Mouse (Mus musculus) heart, embryonic 12.5 days (tissue): ENCODE measurements around the gene Rnf5. TPM values are rescaled to one million over a fixed set of nuclear protein-coding genes. Genes with fewer than 3 reads are reported as not detected.

Experiments
- ATAC-seq: fragments of 200-750 bp; cut with Nextera tagmentation; 2 replicates; pipeline ENCODE4 v1.8.0; 2017; ENCODE audit warnings: moderate TSS enrichment, moderate library complexity; ENCODE audit not compliant: insufficient number of reproducible peaks, low FRiP score
- H3K27ac ChIP-seq: fragments of 300-500 bp; sonication (generic); 2 replicates; pipeline ENCODE4 v1.5.1; 2016; ENCODE audit warnings: mild to moderate bottlenecking, moderate library complexity; ENCODE audit not compliant: poor library complexity, severe bottlenecking
- H3K27me3 ChIP-seq: fragments of 300-500 bp; sonication (generic); replicated peaks from 2 replicates; pipeline ENCODE4 v1.6.1; 2016; ENCODE audit warnings: mild to moderate bottlenecking, moderate library complexity
- H3K36me3 ChIP-seq: fragments of 300-500 bp; sonication (generic); 2 replicates; pipeline ENCODE4 v1.6.1; 2016; ENCODE audit warnings: mild to moderate bottlenecking, moderate library complexity
- H3K4me1 ChIP-seq: fragments of 300-500 bp; sonication (generic); replicated peaks from 2 replicates; pipeline ENCODE4 v1.6.1; 2016; ENCODE audit warnings: mild to moderate bottlenecking
- H3K4me2 ChIP-seq: fragments of 300-500 bp; sonication (generic); 2 replicates; pipeline ENCODE4 v1.6.1; 2016; ENCODE audit warnings: mild to moderate bottlenecking, moderate library complexity
- H3K4me3 ChIP-seq: fragments of 300-500 bp; sonication (generic); 2 replicates; pipeline ENCODE4 v1.5.1; 2016; ENCODE audit warnings: mild to moderate bottlenecking
- H3K9ac ChIP-seq: fragments of 300-500 bp; sonication (generic); 2 replicates; pipeline ENCODE4 v1.6.1; 2016; ENCODE audit warnings: mild to moderate bottlenecking, moderate library complexity
- H3K9me3 ChIP-seq: fragments of 300-500 bp; sonication (generic); replicated peaks from 2 replicates; pipeline ENCODE4 v1.6.1; 2016; ENCODE audit warnings: mild to moderate bottlenecking, moderate library complexity
- WGBS: fragments of 180-500 bp; shearing (Covaris S2); methylation state at CpG from one replicate; pipeline ENCODE4 v1.1.7; 2016; 5-methylcytosine and 5-hydroxymethylcytosine counted together
- polyA plus RNA-seq: library from polyadenylated mRNA; unstranded; fragments of >200 nt; fragmentation: Nextera tagmentation; extraction: Ambion mirVana; gene quantifications from 2 replicates; pipeline ENCODE4 v1.2.1, GENCODE M21; 2016

Gene Rnf5
- polyA plus RNA-seq, 1 experiment from 2014 or later, result 123 TPM

DNA sequence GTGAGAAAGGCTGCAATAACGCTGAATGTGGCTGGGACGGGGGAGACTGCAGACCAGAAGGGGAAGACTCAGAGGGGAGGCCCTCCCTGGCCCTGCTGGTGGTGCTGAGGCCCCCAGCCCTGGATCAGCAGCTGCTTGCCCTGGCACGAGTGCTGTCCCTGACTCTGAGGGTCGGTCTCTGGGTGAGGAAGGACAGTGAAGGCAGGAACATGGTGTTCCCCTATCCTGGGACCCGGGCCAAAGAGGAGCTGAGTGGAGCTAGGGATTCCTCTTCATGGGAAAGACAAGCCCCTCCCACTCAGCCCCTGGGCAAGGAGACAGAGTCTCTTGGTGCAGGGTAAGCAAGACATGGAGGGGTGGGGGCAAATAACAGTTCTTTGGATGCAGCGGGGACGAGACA is 20.1 kb downstream of the Rnf5 start:
- Histone ChIP-seq H3K4me1 (peaks cover 15% of the 10 kb centered on the region), H3K4me2 (no peak overlapping the region), H3K36me3 (0 out of 2 replicates have a peak, but pooled peaks cover 3% of the 10 kb centered on the region), H3K4me3 (no peak overlapping the region), H3K9me3 (no peaks in the 10 kb centered on the region), H3K27ac (no peak overlapping the region), H3K27me3 (no peaks in the 10 kb centered on the region), H3K9ac (no peak overlapping the region)
- no peak for ATAC-seq
- 50% methylated on average over 7 of the region's 7 CpGs for WGBS

DNA sequence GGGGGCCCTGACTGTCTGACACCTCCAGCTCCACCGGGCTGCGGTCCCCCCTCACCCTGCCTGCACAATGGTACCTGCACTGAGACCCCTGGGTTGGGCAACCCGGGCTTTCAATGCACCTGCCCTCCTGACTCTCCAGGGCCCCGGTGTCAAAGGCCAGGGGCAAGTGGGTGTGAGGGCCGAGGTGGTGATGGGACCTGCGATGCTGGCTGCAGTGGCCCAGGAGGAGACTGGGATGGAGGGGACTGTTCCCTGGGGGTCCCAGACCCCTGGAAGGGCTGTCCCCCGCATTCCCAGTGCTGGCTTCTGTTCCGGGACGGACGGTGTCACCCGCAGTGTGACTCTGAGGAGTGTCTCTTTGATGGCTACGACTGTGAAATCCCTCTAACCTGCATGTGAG is 21.0 kb downstream of the Rnf5 start:
- H3K27ac ChIP-seq, result no peak overlapping the region
- H3K4me3 ChIP-seq, result no peak overlapping the region
- no peak overlapping the region for H3K9ac ChIP-seq
- H3K9me3 ChIP-seq, result no peaks in the 10 kb centered on the region
- WGBS, result 88% methylated on average over 12 of the region's 12 CpGs
- H3K4me1 ChIP-seq, result peaks cover 10% of the 10 kb centered on the region; the same call in 1 of the 2 replicates
- no peak overlapping the region for H3K4me2 ChIP-seq
- no peak for ATAC-seq
- H3K27me3 ChIP-seq, result no peaks in the 10 kb centered on the region
- peaks cover 8% of the 10 kb centered on the region; the same call in 1 of the 2 replicates for H3K36me3 ChIP-seq

DNA sequence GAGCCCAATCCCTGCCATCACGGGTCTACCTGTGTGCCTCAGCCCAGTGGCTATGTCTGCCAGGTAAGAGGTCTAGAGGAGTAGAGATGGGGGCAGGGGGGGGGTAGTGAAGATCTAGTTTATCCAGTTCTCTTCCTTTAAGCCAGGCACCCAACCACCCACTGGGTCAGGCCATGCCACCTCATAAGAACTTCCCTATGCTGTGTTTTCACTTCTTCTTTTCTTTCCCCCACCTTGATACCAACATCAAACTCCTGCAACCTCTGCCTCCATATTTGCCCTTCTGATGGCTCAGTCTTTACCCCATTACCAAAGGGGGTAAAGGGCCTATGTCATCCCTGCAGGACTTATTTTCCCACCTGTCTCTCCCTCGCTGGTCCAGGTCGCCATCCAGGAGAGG is 25.4 kb downstream of the Rnf5 start:
- no peak overlapping the region for H3K9ac ChIP-seq
- ATAC-seq, result no peak
- H3K4me2 ChIP-seq, result no peak overlapping the region
- no peaks in the 10 kb centered on the region for H3K4me1 ChIP-seq
- 75% methylated on average over 3 of the region's 3 CpGs for WGBS
- no peak overlapping the region for H3K27ac ChIP-seq
- no peaks in the 10 kb centered on the region for H3K9me3 ChIP-seq
- peaks cover 11% of the 10 kb centered on the region; the same call in 1 of the 2 replicates for H3K36me3 ChIP-seq
- no peaks in the 10 kb centered on the region for H3K27me3 ChIP-seq
- no peak overlapping the region for H3K4me3 ChIP-seq

DNA sequence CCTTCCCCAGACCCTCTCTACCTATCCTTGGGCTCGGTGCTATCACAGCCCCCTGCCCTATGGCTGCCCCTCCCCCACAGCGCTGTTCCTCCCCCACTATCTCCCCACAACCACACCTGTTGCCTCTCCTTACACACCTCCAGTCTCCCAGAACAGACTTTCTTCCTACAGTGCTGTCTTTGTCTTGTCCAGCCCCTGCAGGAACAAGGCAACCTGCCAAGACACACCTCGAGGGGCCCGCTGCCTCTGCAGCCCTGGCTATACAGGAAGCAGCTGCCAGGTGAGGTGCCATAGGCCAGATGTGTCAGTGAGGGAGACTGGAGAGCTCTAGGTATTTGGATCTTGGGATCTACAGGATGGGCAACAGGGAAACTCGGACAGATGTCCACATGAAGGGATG is 26.9 kb downstream of the Rnf5 start:
- no peaks in the 10 kb centered on the region for H3K27me3 ChIP-seq
- H3K27ac ChIP-seq, result no peak overlapping the region
- H3K9ac ChIP-seq, result no peak overlapping the region
- H3K4me2 ChIP-seq, result no peak overlapping the region
- peaks cover 16% of the 10 kb centered on the region for H3K36me3 ChIP-seq
- no peaks in the 10 kb centered on the region for H3K4me1 ChIP-seq
- no peak overlapping the region for H3K4me3 ChIP-seq
- H3K9me3 ChIP-seq, result 0 out of 2 replicates have a peak, but pooled peaks cover 3% of the 10 kb centered on the region
- ATAC-seq, result no peak
- 62% methylated on average over 5 of the region's 5 CpGs for WGBS

DNA sequence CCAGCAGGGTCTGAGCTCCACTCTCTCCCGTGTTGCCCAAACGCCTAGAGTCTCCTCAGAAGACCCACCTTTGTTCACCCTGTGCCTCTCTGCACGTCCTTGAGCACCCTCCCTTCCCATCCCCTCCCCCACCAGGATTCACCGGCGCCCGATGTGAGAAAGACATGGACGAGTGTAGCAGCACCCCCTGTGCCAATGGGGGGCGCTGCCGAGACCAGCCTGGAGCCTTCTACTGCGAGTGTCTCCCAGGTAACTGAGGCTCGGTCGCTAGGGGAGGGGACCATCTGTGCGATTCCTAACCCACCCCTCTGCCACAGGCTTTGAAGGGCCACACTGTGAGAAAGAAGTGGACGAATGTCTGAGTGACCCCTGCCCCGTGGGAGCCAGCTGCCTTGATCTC is 31.1 kb downstream of the Rnf5 start:
- no peaks in the 10 kb centered on the region for H3K4me1 ChIP-seq
- no peak overlapping the region for H3K4me2 ChIP-seq
- H3K4me3 ChIP-seq, result no peak overlapping the region
- WGBS, result 16% methylated on average over 15 of the region's 15 CpGs
- peaks cover 14% of the 10 kb centered on the region for H3K27me3 ChIP-seq
- no peak overlapping the region for H3K27ac ChIP-seq
- no peak overlapping the region for H3K9ac ChIP-seq
- ATAC-seq, result no peak
- H3K9me3 ChIP-seq, result 0 out of 2 replicates have a peak, but pooled peaks cover 3% of the 10 kb centered on the region
- H3K36me3 ChIP-seq, result peaks cover 12% of the 10 kb centered on the region

DNA sequence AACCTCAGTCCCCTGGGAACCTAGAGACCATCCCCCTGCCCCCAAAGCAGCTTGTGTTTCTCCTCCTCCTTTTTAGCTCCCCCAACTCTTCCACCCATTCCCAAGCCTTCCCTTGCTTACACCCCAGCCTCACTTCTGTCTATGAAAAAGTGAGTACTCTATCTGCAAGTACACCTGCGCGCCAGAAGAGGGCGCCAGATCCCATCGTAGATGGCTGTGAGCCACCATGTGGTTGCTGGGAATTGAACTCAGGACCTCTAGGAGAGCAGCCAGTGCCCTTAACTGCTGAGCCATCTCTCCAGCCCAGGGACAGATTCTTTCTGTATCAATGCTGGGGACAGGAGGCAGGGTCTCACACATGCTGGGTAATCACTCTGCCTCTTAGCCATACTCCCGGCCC is 31.6 kb downstream of the Rnf5 start:
- Histone ChIP-seq H3K9ac (no peak overlapping the region), H3K27me3 (peaks cover 19% of the 10 kb centered on the region), H3K27ac (no peak overlapping the region), H3K4me2 (no peak overlapping the region), H3K4me1 (no peaks in the 10 kb centered on the region), H3K4me3 (no peak overlapping the region), H3K9me3 (0 out of 2 replicates have a peak, but pooled peaks cover 3% of the 10 kb centered on the region), H3K36me3 (peaks cover 11% of the 10 kb centered on the region)
- 14% methylated on average over 5 of the region's 5 CpGs for WGBS
- ATAC-seq, result no peak

DNA sequence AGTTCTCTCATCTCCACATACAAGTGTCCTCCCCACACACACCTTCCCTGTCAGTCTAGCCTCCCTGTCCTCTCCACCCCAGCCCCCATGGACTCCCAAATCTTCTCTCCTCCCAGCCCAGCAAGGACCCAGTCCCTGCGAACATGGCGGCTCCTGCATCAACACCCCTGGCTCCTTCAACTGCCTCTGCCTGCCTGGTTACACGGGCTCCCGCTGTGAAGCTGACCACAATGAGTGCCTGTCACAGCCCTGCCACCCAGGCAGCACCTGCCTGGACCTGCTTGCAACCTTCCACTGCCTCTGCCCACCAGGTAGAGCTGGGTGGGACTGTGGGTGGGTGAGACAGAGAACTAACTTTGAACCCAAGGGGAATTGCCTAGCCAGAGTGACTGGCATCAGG is 33.6 kb downstream of the Rnf5 start:
- Histone ChIP-seq H3K27ac (no peak overlapping the region), H3K4me2 (no peak overlapping the region), H3K36me3 (peaks cover 11% of the 10 kb centered on the region), H3K4me1 (0 out of 2 replicates have a peak, but pooled peaks cover under 1% of the 10 kb centered on the region), H3K27me3 (peaks cover 19% of the 10 kb centered on the region), H3K9ac (no peak overlapping the region), H3K4me3 (no peak overlapping the region), H3K9me3 (0 out of 2 replicates have a peak, but pooled peaks cover 3% of the 10 kb centered on the region)
- 60% methylated on average over 4 of the region's 4 CpGs for WGBS
- ATAC-seq, result no peak

DNA sequence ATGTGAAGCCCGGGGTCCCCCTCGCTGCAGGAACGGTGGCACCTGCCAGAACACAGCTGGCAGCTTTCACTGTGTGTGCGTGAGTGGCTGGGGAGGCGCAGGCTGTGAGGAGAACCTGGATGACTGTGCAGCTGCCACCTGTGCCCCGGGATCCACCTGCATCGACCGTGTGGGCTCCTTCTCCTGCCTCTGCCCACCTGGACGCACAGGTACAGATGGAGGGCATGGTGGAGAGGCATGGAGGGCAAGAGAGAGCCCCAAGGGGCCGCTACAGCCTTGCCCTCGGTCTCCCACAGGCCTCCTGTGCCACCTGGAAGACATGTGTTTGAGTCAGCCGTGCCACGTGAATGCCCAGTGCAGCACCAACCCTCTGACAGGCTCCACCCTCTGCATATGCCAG is 35.1 kb downstream of the Rnf5 start:
- H3K27ac ChIP-seq, result no peak overlapping the region
- 0 out of 2 replicates have a peak, but pooled peaks cover 3% of the 10 kb centered on the region for H3K9me3 ChIP-seq
- H3K27me3 ChIP-seq, result peaks cover 19% of the 10 kb centered on the region
- no peak for ATAC-seq
- 79% methylated on average over 13 of the region's 13 CpGs for WGBS
- H3K36me3 ChIP-seq, result peaks cover 11% of the 10 kb centered on the region
- peaks cover 12% of the 10 kb centered on the region for H3K4me1 ChIP-seq
- H3K4me2 ChIP-seq, result no peak overlapping the region
- H3K9ac ChIP-seq, result no peak overlapping the region
- H3K4me3 ChIP-seq, result no peak overlapping the region

DNA sequence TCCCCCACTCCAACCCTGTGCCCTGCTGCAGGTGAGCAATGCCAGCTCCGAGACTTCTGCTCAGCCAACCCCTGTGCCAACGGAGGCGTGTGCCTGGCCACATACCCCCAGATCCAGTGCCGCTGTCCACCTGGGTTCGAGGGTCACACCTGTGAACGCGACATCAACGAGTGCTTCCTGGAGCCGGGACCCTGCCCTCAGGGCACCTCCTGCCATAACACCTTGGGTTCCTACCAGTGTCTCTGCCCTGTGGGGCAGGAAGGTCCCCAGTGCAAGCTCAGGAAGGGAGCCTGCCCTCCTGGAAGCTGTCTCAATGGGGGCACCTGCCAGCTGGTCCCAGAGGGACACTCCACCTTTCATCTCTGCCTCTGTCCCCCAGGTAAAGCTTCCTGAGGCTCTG is 36.2 kb downstream of the Rnf5 start:
- Histone ChIP-seq H3K27me3 (peaks cover 19% of the 10 kb centered on the region), H3K9ac (no peak overlapping the region), H3K4me2 (no peak overlapping the region), H3K27ac (no peak overlapping the region), H3K4me1 (peaks cover 12% of the 10 kb centered on the region), H3K36me3 (peaks cover 11% of the 10 kb centered on the region), H3K4me3 (no peak overlapping the region), H3K9me3 (0 out of 2 replicates have a peak, but pooled peaks cover 3% of the 10 kb centered on the region)
- WGBS, result 68% methylated on average over 9 of the region's 9 CpGs
- no peak for ATAC-seq

DNA sequence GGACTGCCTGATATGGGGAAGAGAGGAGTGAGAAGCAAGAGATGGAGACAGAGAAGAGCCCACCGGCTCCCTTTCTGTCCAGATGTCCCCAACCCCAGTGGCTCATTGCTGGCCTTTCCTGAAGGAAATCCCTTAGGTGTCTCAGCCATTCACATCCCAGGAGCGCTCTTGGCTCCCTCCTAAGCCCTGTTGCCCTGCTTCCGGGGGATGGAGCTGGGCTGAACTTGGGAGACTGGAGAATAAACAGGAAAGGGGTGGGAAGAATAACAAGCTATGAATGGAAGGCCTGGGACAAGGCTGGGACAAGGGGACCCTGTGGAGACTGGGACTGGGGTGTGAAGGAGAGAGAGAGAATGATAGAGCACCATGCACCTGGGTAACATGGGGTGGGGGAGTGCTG is 38.7 kb downstream of the Rnf5 start:
- peak overlapping the region; percentile 55 for H3K9ac ChIP-seq
- H3K27me3 ChIP-seq, result peaks cover 16% of the 10 kb centered on the region
- peak; percentile 60 for ATAC-seq
- WGBS, result 21% methylated on average over 3 of the region's 3 CpGs
- no peaks in the 10 kb centered on the region for H3K36me3 ChIP-seq
- peak overlapping the region; percentile 62 for H3K4me2 ChIP-seq
- H3K4me1 ChIP-seq, result peaks cover 12% of the 10 kb centered on the region
- H3K4me3 ChIP-seq, result peak overlapping the region; percentile 28
- no peaks in the 10 kb centered on the region for H3K9me3 ChIP-seq
- H3K27ac ChIP-seq, result peak overlapping the region; percentile 86

DNA sequence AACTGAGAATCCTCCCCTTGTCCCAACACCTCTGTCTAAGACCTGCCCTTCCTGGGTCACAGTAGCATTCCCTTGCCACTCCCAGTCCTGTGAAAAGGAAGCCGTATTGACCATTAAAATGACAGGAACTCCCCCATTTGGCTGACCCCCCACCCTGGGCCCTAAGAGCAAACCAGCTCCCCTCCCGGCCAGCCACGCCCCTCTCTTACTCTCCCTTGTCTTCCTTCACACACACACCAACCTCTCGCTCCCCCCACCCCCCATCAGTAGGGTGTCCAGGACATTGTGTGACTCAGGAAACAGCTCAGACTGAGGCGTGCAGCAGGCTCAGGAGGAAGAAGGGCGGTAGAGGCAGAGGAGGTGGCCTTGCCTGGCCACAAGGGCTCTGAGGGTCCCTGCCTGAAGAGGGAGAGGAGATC is 39.5 kb downstream of the Rnf5 start, which contains the start of gene Notch4:
TSS of gene Notch4 (plus strand) at position 266 of the 419 bp plus-strand sequence.
- ATAC-seq, result peak; percentile 71
- Histone ChIP-seq H3K36me3 (no peaks in the 10 kb centered on the region), H3K27me3 (peaks cover 13% of the 10 kb centered on the region), H3K9me3 (no peaks in the 10 kb centered on the region), H3K4me2 (peak within 1 kb of the TSS; percentile 62), H3K4me3 (peak within 1 kb of the TSS; percentile 28), H3K9ac (peak within 1 kb of the TSS; percentile 55), H3K27ac (peak within 1 kb of the TSS; percentile 86), H3K4me1 (peaks cover 12% of the 10 kb centered on the region)
- WGBS, result 6% methylated on average over 6 of the region's 6 CpGs

DNA sequence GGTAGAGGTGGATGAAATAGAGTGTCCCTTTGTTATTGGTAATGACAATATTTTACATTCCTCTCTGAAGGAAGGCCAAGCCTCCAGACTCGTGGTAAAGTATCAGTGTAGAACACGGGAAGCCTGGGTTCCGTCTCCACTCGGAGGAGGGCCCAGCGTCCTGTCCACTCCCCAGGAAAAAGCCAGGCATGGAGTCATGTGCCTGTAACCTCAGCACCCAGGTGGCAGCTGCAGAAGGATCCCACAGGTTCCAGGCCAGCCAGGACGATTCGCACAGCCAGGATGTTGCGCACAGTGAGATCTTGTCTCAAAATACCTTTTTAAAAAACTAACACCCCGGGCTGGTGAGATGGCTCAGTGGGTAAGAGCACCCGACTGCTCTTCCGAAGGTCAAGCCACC is 40.1 kb downstream of the Rnf5 start:
- Histone ChIP-seq H3K4me2 (no peak overlapping the region), H3K27ac (no peak overlapping the region)
- WGBS, result 59% methylated on average over 11 of the region's 11 CpGs

More for the DNA sequence above, 40.1 kb downstream of the Rnf5 start:
- Histone ChIP-seq H3K27me3 (peaks cover 11% of the 10 kb centered on the region), H3K4me3 (no peak overlapping the region), H3K4me1 (peaks cover 12% of the 10 kb centered on the region), H3K9ac (no peak overlapping the region), H3K9me3 (no peaks in the 10 kb centered on the region), H3K36me3 (no peaks in the 10 kb centered on the region)
- no peak for ATAC-seq
